ENCODE assay signal across 20 mouse cellular contexts in the genomic region with DNA sequence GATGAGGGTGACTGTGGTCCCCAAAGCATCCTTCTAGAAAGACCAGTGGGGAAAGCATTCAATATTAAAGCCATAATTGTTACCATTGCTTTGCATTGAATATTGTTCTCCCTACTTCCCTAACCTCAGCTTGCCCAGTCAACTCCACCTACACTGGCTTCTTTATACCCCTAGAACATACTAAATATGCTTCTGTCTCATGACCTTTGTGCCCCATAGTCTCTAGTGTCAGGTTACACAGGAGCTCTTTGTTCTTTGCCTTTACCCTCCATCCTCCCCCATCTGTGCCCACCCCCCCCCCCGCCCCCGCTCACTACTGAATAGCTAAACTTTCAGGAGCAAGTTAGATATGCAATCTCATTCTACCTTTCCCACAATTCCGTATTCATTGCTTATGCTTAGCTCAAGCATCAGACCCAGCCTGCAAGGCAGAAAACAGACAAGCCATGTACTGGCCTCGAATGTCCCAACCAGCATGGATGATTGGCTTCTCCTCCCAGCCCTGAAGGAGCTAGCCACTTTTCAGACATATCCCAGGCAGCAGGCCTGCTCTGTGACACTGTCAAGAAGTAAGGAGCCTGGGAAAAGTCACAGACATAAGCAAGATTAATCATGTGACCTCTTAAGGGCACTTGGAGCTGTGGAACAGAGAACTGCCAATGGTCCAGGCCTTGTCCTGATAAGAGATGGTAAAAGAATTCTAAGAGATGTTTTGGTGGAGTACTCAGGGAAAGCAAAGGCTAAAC.
DNase-seq lines count a peak whose midpoint lies in the region; ATAC-seq and TF ChIP-seq lines count a peak whose summit lies in the region.
"Had no signal": no experiment of that assay in that cellular context is flagged by ENCODE, and none has a peak within 500 bp of the region (broad histone marks: within the 10 kb centered on the region; RNA-seq: fewer than 3 reads in every experiment).

No protein-coding gene starts in this region.

- no peak for DNase-seq in forebrain, embryonic 10.5 days (ENCODE audit: extremely low spot score, low spot score)
- DNase-seq in forebrain, embryonic 14.5 days (ENCODE audit: low spot score): no peak
- DNase-seq in liver, adult 2 months (ENCODE audit: extremely low read depth, low read depth, low spot score): peak; percentile 19
- no peak for DNase-seq in liver, embryonic 11.5 days (ENCODE audit: low spot score)
- DNase-seq in forelimb bud, embryonic 11.5 days (ENCODE audit: low read depth, low spot score): peak; percentile 27
- DNase-seq in adrenal gland, postnatal 36 days: no peak
- DNase-seq in lung, postnatal 10 days: no peak
- DNase-seq: adrenal gland, postnatal 25 days; cerebellum, adult 9-10 months; heart, postnatal 10 days; kidney, postnatal 36 days; layer of hippocampus, postnatal 36 days; left cerebral cortex, postnatal 4 days; lung, postnatal 4 days; right cerebral cortex, postnatal 14 days had no signal

- no peak for TF ChIP-seq CTCF in liver, adult 2 months (IDR thresholded peaks at IDR 0.05; ENCODE audit: low read depth, low read length)

- 59% methylated on average over 4 of the region's 4 CpGs for WGBS in forebrain, embryonic 10.5 days
- WGBS in forebrain, embryonic 14.5 days: 43% methylated on average over 4 of the region's 4 CpGs
- 61% methylated on average over 4 of the region's 4 CpGs for WGBS in liver, adult 2 months
- WGBS in liver, embryonic 11.5 days: 53% methylated on average over 4 of the region's 4 CpGs
- WGBS in stomach, embryonic 15.5 days: 44% methylated on average over 4 of the region's 4 CpGs

- H3K4me3 ChIP-seq in forebrain, embryonic 10.5 days: no peak overlapping the region
- H3K4me3 ChIP-seq in forebrain, embryonic 14.5 days (ENCODE audit: low read depth, low read length): no peak overlapping the region
- H3K4me3 ChIP-seq in liver, adult 2 months (ENCODE audit: insufficient read depth, low read depth, low read length): no peak overlapping the region
- H3K4me3 ChIP-seq in liver, embryonic 11.5 days (ENCODE audit: low read depth, low read length): no peak overlapping the region
- H3K4me3 ChIP-seq in stomach, embryonic 15.5 days (replicated peaks): no peak overlapping the region
- H3K4me3 ChIP-seq: embryonic facial prominence, embryonic 13.5 days; midbrain, embryonic 13.5 days had no signal

- ATAC-seq in forebrain, embryonic 14.5 days: no peak
- ATAC-seq in liver, embryonic 11.5 days (replicated peaks; ENCODE audit: low FRiP score): no peak
- peak; percentile 50; the same call in 1 of the 2 replicates for ATAC-seq in stomach, embryonic 15.5 days (ENCODE audit: insufficient read depth, low FRiP score, low read depth)
- ATAC-seq: inflammation-experienced regulatory T-cells, adult 6 months; midbrain, embryonic 13.5 days had no signal

- no peak for TF ChIP-seq POLR2A in liver, adult 2 months (IDR thresholded peaks at IDR 0.05; ENCODE audit: extremely low read depth, insufficient read depth, low read length)

- H3K9me3 ChIP-seq in forebrain, embryonic 10.5 days: no peaks in the 10 kb centered on the region
- H3K9me3 ChIP-seq in forebrain, embryonic 14.5 days (replicated peaks; ENCODE audit: control insufficient read depth, low read length): no peaks in the 10 kb centered on the region
- no peaks in the 10 kb centered on the region for H3K9me3 ChIP-seq in liver, embryonic 11.5 days (ENCODE audit: control insufficient read depth, low read length)
- H3K9me3 ChIP-seq in stomach, embryonic 15.5 days: no peaks in the 10 kb centered on the region
- H3K9me3 ChIP-seq: embryonic facial prominence, embryonic 13.5 days; midbrain, embryonic 13.5 days had no signal

- no peaks in the 10 kb centered on the region for H3K79me2 ChIP-seq in liver, adult 2 months (ENCODE audit: control insufficient read depth, insufficient read depth, low read length)

- no peaks in the 10 kb centered on the region for H3K27me3 ChIP-seq in forebrain, embryonic 10.5 days (ENCODE audit: poor library complexity, severe bottlenecking)
- H3K27me3 ChIP-seq in forebrain, embryonic 14.5 days (replicated peaks; ENCODE audit: control insufficient read depth, insufficient read depth, low read length): no peaks in the 10 kb centered on the region
- no peaks in the 10 kb centered on the region for H3K27me3 ChIP-seq in liver, adult 2 months (ENCODE audit: control insufficient read depth, insufficient read depth, low read length)
- no peaks in the 10 kb centered on the region for H3K27me3 ChIP-seq in liver, embryonic 11.5 days (replicated peaks; ENCODE audit: control insufficient read depth, insufficient read depth, low read length)
- no peaks in the 10 kb centered on the region for H3K27me3 ChIP-seq in stomach, embryonic 15.5 days (replicated peaks)
- H3K27me3 ChIP-seq: CH12.LX; embryonic facial prominence, embryonic 13.5 days; midbrain, embryonic 13.5 days had no signal

- peak overlapping the region; percentile 67 for H3K27ac ChIP-seq in forebrain, embryonic 10.5 days
- no peak overlapping the region for H3K27ac ChIP-seq in forebrain, embryonic 14.5 days (ENCODE audit: low read depth, low read length)
- H3K27ac ChIP-seq in liver, adult 2 months (replicated peaks; ENCODE audit: insufficient read depth, low read depth, low read length): no peak overlapping the region
- H3K27ac ChIP-seq in liver, embryonic 11.5 days (ENCODE audit: low read depth, low read length): no peak overlapping the region
- H3K27ac ChIP-seq in stomach, embryonic 15.5 days: no peak overlapping the region
- H3K27ac ChIP-seq: embryonic facial prominence, embryonic 13.5 days; midbrain, embryonic 13.5 days had no signal

- H3K4me1 ChIP-seq in forebrain, embryonic 10.5 days: peaks cover 12% of the 10 kb centered on the region
- no peaks in the 10 kb centered on the region for H3K4me1 ChIP-seq in forebrain, embryonic 14.5 days (ENCODE audit: control insufficient read depth, insufficient read depth, low read length)
- H3K4me1 ChIP-seq in liver, adult 2 months (ENCODE audit: control insufficient read depth, insufficient read depth, low read length): no peaks in the 10 kb centered on the region
- H3K4me1 ChIP-seq in liver, embryonic 11.5 days (replicated peaks; ENCODE audit: control insufficient read depth, insufficient read depth, low read length): no peaks in the 10 kb centered on the region
- H3K4me1 ChIP-seq in stomach, embryonic 15.5 days: no peaks in the 10 kb centered on the region

- no peak overlapping the region for H3K9ac ChIP-seq in forebrain, embryonic 14.5 days (ENCODE audit: low read length)
- H3K9ac ChIP-seq in liver, adult 2 months (ENCODE audit: low read depth, low read length): no peak overlapping the region
- no peak overlapping the region for H3K9ac ChIP-seq in liver, embryonic 11.5 days (ENCODE audit: low read depth, low read length)
- no peak overlapping the region for H3K9ac ChIP-seq in stomach, embryonic 15.5 days
- H3K9ac ChIP-seq: embryonic facial prominence, embryonic 13.5 days; midbrain, embryonic 13.5 days had no signal

- no peaks in the 10 kb centered on the region for H3K36me3 ChIP-seq in forebrain, embryonic 10.5 days (replicated peaks)
- H3K36me3 ChIP-seq in forebrain, embryonic 14.5 days (ENCODE audit: control insufficient read depth, insufficient read depth, low read length): no peaks in the 10 kb centered on the region
- H3K36me3 ChIP-seq in liver, adult 2 months (ENCODE audit: control insufficient read depth, insufficient read depth, low read length): no peaks in the 10 kb centered on the region
- no peaks in the 10 kb centered on the region for H3K36me3 ChIP-seq in liver, embryonic 11.5 days (ENCODE audit: control insufficient read depth, insufficient read depth, low read length)
- no peaks in the 10 kb centered on the region for H3K36me3 ChIP-seq in stomach, embryonic 15.5 days
- H3K36me3 ChIP-seq: embryonic facial prominence, embryonic 13.5 days; midbrain, embryonic 13.5 days had no signal

- no peak overlapping the region for H3K4me2 ChIP-seq in forebrain, embryonic 14.5 days (ENCODE audit: low read length)
- no peak overlapping the region for H3K4me2 ChIP-seq in liver, embryonic 11.5 days
- H3K4me2 ChIP-seq in stomach, embryonic 15.5 days: no peak overlapping the region
- H3K4me2 ChIP-seq: embryonic facial prominence, embryonic 13.5 days; midbrain, embryonic 13.5 days had no signal

Comparison
In these comparisons a context has a peak if more than half of its experiments do, and no peak if none do; other contexts are left out.
1. DNase-seq: peak in liver, adult 2 months (single experiment) and forelimb bud, embryonic 11.5 days (single experiment); none in forebrain, embryonic 10.5 days (single experiment), forebrain, embryonic 14.5 days (single experiment), liver, embryonic 11.5 days (single experiment), adrenal gland, postnatal 36 days (0 of 2) and lung, postnatal 10 days (single experiment).